Mouse (Mus musculus): ENCODE data around the gene Pard3.

GRCm38 (mm10) chr8:127262926-127263325, 199.2 kb downstream of the Pard3 start:
- TF ChIP-seq CTCF (IDR thresholded peaks at IDR 0.05; ENCODE audit: extremely low read depth, insufficient read depth, low read length) = no peak
- TF ChIP-seq POLR2A (IDR thresholded peaks at IDR 0.05; ENCODE audit: extremely low read depth, insufficient read depth, low read length) = no peak
